Mouse (Mus musculus): ENCODE measurements around the gene Krt6a. TPM values are rescaled to one million over a fixed set of nuclear protein-coding genes. Genes with fewer than 3 reads are reported as not detected.

Gene Krt6a
- polyA plus RNA-seq (2017; shearing (Covaris generic)): not detected

DNA sequence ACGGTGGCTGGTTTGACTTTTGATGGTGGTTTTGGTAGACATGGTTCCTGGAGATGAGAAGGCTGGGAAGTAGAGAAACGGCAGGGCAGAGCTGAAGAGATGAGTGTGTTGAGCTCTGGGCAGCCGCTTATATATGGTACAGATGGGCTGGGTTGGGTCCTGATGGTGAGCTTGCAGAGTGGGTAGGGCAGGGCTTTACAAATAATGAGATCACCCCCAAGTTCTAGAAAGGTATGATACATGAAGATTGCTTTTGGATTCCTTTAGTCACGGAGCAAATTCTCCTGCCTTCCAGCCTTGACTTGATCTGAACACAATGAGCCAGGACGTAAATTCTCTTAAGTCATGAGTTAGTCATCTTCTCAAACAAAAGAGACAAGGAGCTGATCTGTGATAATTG lies at the start of gene Krt6a:
TSS of gene Krt6a (minus strand) at position 101 of the 400 bp plus-strand sequence.

DNA sequence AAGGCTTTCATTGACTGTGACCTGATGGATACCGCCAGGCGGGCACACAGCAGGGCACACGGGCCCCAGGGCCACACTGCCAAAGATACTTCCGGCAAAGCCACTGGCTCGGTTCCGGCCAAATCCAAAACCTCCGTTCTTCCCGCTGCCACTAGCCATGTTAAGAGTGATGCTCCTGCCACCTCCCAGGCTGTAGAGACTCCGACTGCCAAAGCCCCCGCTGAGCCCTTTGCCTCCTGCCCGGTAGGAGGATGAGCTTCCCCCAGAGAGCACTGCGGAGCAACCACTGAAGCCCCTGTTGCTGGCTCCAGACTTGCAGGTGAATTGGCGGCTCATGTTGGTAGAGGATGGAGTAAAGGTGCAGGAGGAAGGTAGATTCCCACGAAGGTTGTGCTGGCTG lies 48.6 kb upstream of the Krt6a start, which contains the start of gene Krt71:
TSS of gene Krt71 (minus strand) at position 399 of the 400 bp plus-strand sequence.

DNA sequence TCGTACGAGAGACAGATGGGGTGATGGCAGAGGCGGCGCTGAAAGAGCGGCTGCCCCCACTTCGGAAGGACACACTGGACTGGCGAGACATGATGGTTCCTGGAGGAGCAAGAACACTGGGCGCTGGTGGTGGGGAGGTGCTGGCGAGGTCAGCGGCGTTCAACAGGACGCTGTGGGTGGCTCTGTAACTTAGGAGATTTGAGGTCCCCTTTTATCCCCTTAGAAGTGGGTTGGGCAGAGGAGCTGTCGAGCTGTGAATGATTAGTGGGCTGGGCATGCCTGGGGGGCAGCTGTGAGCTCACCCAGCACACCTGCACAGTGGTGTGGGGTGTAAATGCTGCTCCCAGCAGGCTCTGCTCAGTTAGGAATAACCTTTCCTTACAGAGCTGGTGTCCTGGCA lies 18.6 kb upstream of the Krt6a start, which contains the start of gene Krt5:
TSS of gene Krt5 (minus strand) at position 179 of the 400 bp plus-strand sequence.

DNA sequence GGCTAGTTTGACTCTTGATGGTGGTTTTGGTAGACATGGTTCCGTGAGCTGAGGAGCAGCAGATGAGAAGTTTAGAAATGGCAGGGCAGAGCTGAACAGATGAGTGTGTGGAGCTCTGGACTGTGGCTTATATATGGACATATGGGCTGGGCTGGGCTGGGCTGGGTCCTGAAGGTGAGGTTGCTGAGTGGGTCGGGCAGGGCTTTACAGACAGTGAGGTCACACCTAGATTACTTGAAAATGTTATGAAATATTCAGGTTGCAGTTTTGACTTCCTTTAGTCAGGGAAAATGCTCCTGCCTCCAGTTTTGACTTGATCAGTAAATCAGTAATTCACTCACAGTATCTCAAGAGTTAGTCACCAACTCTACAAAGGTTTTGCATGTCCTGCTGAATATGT lies 13.9 kb downstream of the Krt6a start, which contains the start of gene Krt6b:
TSS of gene Krt6b (minus strand) at position 101 of the 400 bp plus-strand sequence.

DNA sequence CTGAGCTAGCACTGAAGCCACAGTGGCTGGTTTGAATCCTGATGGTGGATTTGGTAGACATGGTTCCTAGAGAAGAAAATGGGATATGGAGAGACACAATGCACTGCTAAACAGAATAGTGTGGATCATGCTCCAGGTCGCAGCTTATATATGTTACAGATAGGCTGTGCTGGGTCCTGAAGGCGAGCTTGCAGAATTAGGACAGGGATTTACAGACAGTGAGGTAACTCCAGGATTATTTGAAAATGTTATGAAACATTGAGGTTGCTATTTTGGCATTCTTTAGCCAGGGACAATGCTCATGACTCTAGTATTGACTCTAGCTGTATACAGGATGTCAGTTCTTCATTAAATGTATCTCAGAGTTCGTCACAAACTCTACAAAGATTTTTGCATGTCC lies 46.8 kb downstream of the Krt6a start, which contains the start of gene Gm5478:
TSS of gene Gm5478 (minus strand) at position 101 of the 400 bp plus-strand sequence.

Other genes starting within 250 kb of the Krt6a start
- gene Krt88, start 246.6 kb downstream of the Krt6a start, polyA plus RNA-seq (2017; shearing (Covaris generic)): not detected
- not detected for gene Krt81, start 230.6 kb downstream of the Krt6a start, polyA plus RNA-seq (2017; shearing (Covaris generic))
- not detected for gene Krt86, start 220.8 kb downstream of the Krt6a start, polyA plus RNA-seq (2017; shearing (Covaris generic))
- gene Krt83, start 202.8 kb downstream of the Krt6a start, polyA plus RNA-seq (2017; shearing (Covaris generic)): 21.6 TPM
- not detected for gene Gm49425, start 177.0 kb downstream of the Krt6a start, polyA plus RNA-seq (2017; shearing (Covaris generic))
- not detected for gene Krt84, start 161.5 kb downstream of the Krt6a start, polyA plus RNA-seq (2017; shearing (Covaris generic))
- gene Krt82, start 143.6 kb downstream of the Krt6a start, polyA plus RNA-seq (2017; shearing (Covaris generic)): not detected
- not detected for gene Krt90, start 131.4 kb downstream of the Krt6a start, polyA plus RNA-seq (2017; shearing (Covaris generic))
- gene Krt75, start 120.4 kb downstream of the Krt6a start, polyA plus RNA-seq (2017; shearing (Covaris generic)): 0.61 TPM
- gene Gm5414, start 66.1 kb downstream of the Krt6a start, polyA plus RNA-seq (2017; shearing (Covaris generic)): not detected
- gene Gm5478, start 46.9 kb downstream of the Krt6a start, polyA plus RNA-seq (2017; shearing (Covaris generic)): not detected
- not detected for gene Krt6b, start 14.0 kb downstream of the Krt6a start, polyA plus RNA-seq (2017; shearing (Covaris generic))
- not detected for gene Krt5, start 18.6 kb upstream of the Krt6a start, polyA plus RNA-seq (2017; shearing (Covaris generic))
- gene Krt71, start 48.8 kb upstream of the Krt6a start, polyA plus RNA-seq (2017; shearing (Covaris generic)): not detected
- gene Krt72, start 92.2 kb upstream of the Krt6a start, polyA plus RNA-seq (2017; shearing (Covaris generic)): not detected
- gene Krt73, start 108.0 kb upstream of the Krt6a start, polyA plus RNA-seq (2017; shearing (Covaris generic)): 0.17 TPM
- gene Krt2, start 123.9 kb upstream of the Krt6a start, polyA plus RNA-seq (2017; shearing (Covaris generic)): not detected
- not detected for gene Krt1, start 156.5 kb upstream of the Krt6a start, polyA plus RNA-seq (2017; shearing (Covaris generic))
- gene Krt77, start 175.4 kb upstream of the Krt6a start, polyA plus RNA-seq (2017; shearing (Covaris generic)): not detected
- not detected for gene Krt76, start 198.6 kb upstream of the Krt6a start, polyA plus RNA-seq (2017; shearing (Covaris generic))
- not detected for gene Krt4, start 230.4 kb upstream of the Krt6a start, polyA plus RNA-seq (2017; shearing (Covaris generic))
- gene Krt79, start 246.0 kb upstream of the Krt6a start, polyA plus RNA-seq (2017; shearing (Covaris generic)): 0.89 TPM